Mouse (Mus musculus) kidney, postnatal 0 days (tissue): Measurements from ENCODE around the gene Arhgap6. TPM values are rescaled to one million over a fixed set of nuclear protein-coding genes. Genes with fewer than 3 reads are reported as not detected.

ENCODE experiments used
- ATAC-seq: fragments of 200-750 bp; cut with Nextera tagmentation; replicated peaks from 2 replicates; pipeline ENCODE4 v1.8.0; 2017; ENCODE audit warnings: low read depth, moderate number of reproducible peaks, moderate TSS enrichment, moderate library complexity; ENCODE audit not compliant: low FRiP score
- DNase-seq: peaks from one replicate; pipeline ENCODE4 v3.0.0-alpha.2; 2016; ENCODE audit warnings: low spot score
- H3K27ac ChIP-seq: fragments of 300-500 bp; sonication (generic); 2 replicates; pipeline ENCODE4 v1.5.1; 2014; ENCODE audit warnings: mild to moderate bottlenecking
- H3K27me3 ChIP-seq: fragments of 300-500 bp; sonication (generic); 2 replicates; pipeline ENCODE4 v1.6.1; 2014; ENCODE audit warnings: low read length, mixed read lengths; ENCODE audit not compliant: insufficient read depth
- H3K36me3 ChIP-seq: fragments of 300-500 bp; sonication (generic); 2 replicates; pipeline ENCODE4 v1.6.1; 2014; ENCODE audit warnings: low read length, mixed read lengths; ENCODE audit not compliant: insufficient read depth
- H3K4me1 ChIP-seq: fragments of 300-500 bp; sonication (generic); replicated peaks from 2 replicates; pipeline ENCODE4 v1.6.1; 2014; ENCODE audit warnings: antibody characterized with exemption, low read length, mixed read lengths; ENCODE audit not compliant: insufficient read depth
- H3K4me2 ChIP-seq: fragments of 300-500 bp; sonication (generic); 2 replicates; pipeline ENCODE4 v1.6.1; 2014; ENCODE audit warnings: mild to moderate bottlenecking, low read length, moderate library complexity, mixed read lengths
- H3K4me3 ChIP-seq: fragments of 300-500 bp; sonication (generic); replicated peaks from 2 replicates; pipeline ENCODE4 v1.5.1; 2014; ENCODE audit warnings: low read depth, low read length
- H3K9ac ChIP-seq: fragments of 300-500 bp; sonication (generic); 2 replicates; pipeline ENCODE4 v1.6.1; 2014; ENCODE audit warnings: low read depth, low read length
- H3K9me3 ChIP-seq: fragments of 300-500 bp; sonication (generic); replicated peaks from 2 replicates; pipeline ENCODE4 v1.6.1; 2016; ENCODE audit warnings: low read length, inconsistent platforms, mixed read lengths
- CTCF ChIP-seq: IDR thresholded peaks from 2 replicates; pipeline ENCODE4 v1.5.1; 2016; ENCODE audit warnings: antibody characterized with exemption, low read depth, mild to moderate bottlenecking, moderate library complexity
- WGBS: fragments of 180-500 bp; shearing (Covaris S2); extraction: QIAGEN DNeasy Blood & Tissue Kit; methylation state at CpG from one replicate; pipeline ENCODE4 v1.1.7; 2014; 5-methylcytosine and 5-hydroxymethylcytosine counted together
- polyA plus RNA-seq: library from polyadenylated mRNA; unstranded; fragments of >200 nt; fragmentation: Nextera tagmentation; extraction: Ambion mirVana; gene quantifications from 2 replicates; pipeline ENCODE4 v1.2.1, GENCODE M21; 2015

Gene Arhgap6
- polyA plus RNA-seq, 1 experiment from 2014 or later = 4.1 TPM

DNA sequence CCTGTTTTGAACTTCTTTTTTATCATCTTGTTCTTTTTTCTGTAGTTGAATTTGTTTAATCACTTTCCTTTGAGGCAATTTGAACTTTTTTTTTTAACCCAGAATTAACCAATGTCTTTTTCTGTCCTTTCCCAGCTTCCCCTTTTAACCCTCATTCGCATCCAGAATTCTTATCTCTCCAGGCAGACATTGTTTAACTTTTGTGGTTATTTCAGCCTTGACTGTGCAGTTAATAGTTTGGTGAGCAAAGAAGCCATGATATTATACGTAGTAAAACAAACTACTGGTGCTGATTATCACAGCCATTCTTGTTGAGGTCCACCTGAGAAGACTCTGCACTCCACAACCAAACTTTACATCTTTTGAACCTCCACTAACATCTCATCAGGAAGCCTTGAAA lies 299.7 kb downstream of the Arhgap6 start:
- H3K27ac ChIP-seq = no peak overlapping the region
- no peak overlapping the region for H3K9ac ChIP-seq
- no peak for TF ChIP-seq CTCF
- no peak overlapping the region for H3K4me3 ChIP-seq
- no peaks in the 10 kb centered on the region for H3K36me3 ChIP-seq
- DNase-seq (no peak), ATAC-seq (no peak)
- no peaks in the 10 kb centered on the region for H3K9me3 ChIP-seq
- H3K4me2 ChIP-seq = no peak overlapping the region
- 74% methylated on average over 2 of the region's 2 CpGs for WGBS
- no peaks in the 10 kb centered on the region for H3K4me1 ChIP-seq
- H3K27me3 ChIP-seq = no peaks in the 10 kb centered on the region

GRCm38 (mm10) chrX:169095584-169095983 lies 300.7 kb downstream of the Arhgap6 start:
- no peak overlapping the region for H3K27ac ChIP-seq
- no peaks in the 10 kb centered on the region for H3K4me1 ChIP-seq
- no peak overlapping the region for H3K4me3 ChIP-seq
- no peaks in the 10 kb centered on the region for H3K36me3 ChIP-seq
- H3K27me3 ChIP-seq = no peaks in the 10 kb centered on the region
- H3K9me3 ChIP-seq = no peaks in the 10 kb centered on the region
- H3K4me2 ChIP-seq = no peak overlapping the region
- DNase-seq (no peak), ATAC-seq (no peak)
- no peak overlapping the region for H3K9ac ChIP-seq
- no peak for TF ChIP-seq CTCF

DNA sequence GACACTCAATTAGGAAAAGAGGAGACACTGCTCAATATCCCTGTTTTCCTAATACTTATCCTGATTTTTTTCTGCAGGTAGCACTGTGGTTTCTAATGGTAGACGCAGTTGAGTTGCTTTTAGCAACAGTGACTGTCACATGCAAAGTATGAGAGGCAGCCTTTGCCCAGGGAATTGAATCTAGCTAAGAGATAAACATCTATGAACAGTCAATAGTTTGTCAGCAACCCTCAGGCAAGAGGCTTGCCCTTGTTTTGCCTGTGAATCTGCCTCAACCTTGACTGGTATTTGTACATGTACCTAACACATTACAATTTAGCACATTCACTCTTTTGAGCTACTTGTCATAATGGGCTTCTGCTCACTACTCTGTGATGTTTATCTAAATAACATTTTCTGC lies 307.8 kb downstream of the Arhgap6 start:
- no peaks in the 10 kb centered on the region for H3K27me3 ChIP-seq
- ATAC-seq (no peak), DNase-seq (no peak)
- no peak overlapping the region for H3K27ac ChIP-seq
- WGBS = 85% methylated on average over 1 of the region's 1 CpGs
- no peaks in the 10 kb centered on the region for H3K36me3 ChIP-seq
- H3K4me1 ChIP-seq = no peaks in the 10 kb centered on the region
- no peaks in the 10 kb centered on the region for H3K9me3 ChIP-seq
- no peak overlapping the region for H3K4me3 ChIP-seq
- H3K9ac ChIP-seq = no peak overlapping the region
- TF ChIP-seq CTCF = no peak
- no peak overlapping the region for H3K4me2 ChIP-seq

DNA sequence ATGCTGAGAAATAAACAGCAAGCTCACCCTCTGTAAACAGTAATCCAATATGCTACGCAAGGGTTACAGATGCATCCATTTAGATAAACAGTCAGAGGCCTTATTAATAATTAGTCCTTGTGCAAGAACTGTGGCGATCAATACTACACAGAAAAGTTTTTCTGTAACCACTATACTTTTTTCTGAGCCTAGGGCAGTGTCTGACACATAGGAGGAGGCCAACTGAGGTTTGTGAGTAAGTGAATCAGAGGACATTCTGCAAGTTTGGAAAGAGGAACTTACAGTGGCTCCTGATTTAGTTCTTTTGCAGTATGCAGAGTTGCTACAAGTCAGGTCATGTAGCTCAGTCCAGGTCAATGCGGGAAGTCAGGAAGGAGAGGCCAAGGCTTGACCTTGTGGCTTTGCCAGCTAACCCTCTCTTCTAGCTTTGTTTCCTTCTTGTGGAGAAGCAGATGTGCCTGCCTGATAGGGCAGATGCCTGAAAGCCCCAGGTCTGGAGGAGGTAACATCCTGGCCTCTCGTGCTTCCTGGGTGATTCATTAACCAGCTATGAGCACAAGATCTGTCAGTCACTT lies 311.2 kb downstream of the Arhgap6 start:
- Histone ChIP-seq H3K9ac (no peak overlapping the region), H3K4me2 (no peak overlapping the region), H3K27me3 (no peaks in the 10 kb centered on the region), H3K4me1 (no peaks in the 10 kb centered on the region), H3K27ac (no peak overlapping the region), H3K9me3 (no peaks in the 10 kb centered on the region), H3K4me3 (no peak overlapping the region), H3K36me3 (no peaks in the 10 kb centered on the region)
- 57% methylated on average over 4 of the region's 4 CpGs for WGBS
- no peak for TF ChIP-seq CTCF
- ATAC-seq (no peak; the same call in 1 of the 2 replicates), DNase-seq (no peak)

DNA sequence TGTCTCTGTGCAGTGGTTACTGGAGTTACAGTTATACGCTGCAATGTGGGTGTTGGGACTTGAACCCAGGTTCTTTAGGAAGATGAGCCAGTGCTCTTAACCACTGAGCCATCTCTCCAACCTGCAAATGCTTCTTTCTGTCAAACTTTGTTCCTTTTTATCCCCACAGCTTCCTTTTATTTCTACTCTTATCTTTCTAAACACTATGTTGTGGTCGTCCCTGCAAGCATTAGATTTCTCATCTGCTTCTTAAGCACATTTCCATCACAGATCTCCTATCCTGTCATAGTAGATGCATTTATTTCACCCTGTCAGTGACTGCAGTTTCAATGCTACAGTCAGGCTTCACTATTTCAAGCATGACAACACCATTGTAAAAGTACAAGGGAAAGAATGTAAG lies 312.5 kb downstream of the Arhgap6 start:
- ATAC-seq = no peak
- no peak for TF ChIP-seq CTCF
- Histone ChIP-seq H3K9me3 (no peaks in the 10 kb centered on the region), H3K4me3 (no peak overlapping the region), H3K27ac (no peak overlapping the region), H3K9ac (no peak overlapping the region), H3K4me1 (no peaks in the 10 kb centered on the region), H3K36me3 (no peaks in the 10 kb centered on the region), H3K4me2 (no peak overlapping the region), H3K27me3 (no peaks in the 10 kb centered on the region)
- no peak for DNase-seq
- WGBS = 82% methylated on average over 2 of the region's 2 CpGs

GRCm38 (mm10) chrX:169110031-169110430 lies 315.1 kb downstream of the Arhgap6 start:
- no peak overlapping the region for H3K4me3 ChIP-seq
- no peak overlapping the region for H3K9ac ChIP-seq
- H3K4me2 ChIP-seq = no peak overlapping the region
- WGBS = 85% methylated on average over 3 of the region's 3 CpGs
- ATAC-seq (no peak), DNase-seq (no peak)
- no peak for TF ChIP-seq CTCF
- H3K27ac ChIP-seq = no peak overlapping the region
- no peaks in the 10 kb centered on the region for H3K36me3 ChIP-seq
- H3K4me1 ChIP-seq = no peaks in the 10 kb centered on the region
- H3K9me3 ChIP-seq = no peaks in the 10 kb centered on the region
- no peaks in the 10 kb centered on the region for H3K27me3 ChIP-seq

DNA sequence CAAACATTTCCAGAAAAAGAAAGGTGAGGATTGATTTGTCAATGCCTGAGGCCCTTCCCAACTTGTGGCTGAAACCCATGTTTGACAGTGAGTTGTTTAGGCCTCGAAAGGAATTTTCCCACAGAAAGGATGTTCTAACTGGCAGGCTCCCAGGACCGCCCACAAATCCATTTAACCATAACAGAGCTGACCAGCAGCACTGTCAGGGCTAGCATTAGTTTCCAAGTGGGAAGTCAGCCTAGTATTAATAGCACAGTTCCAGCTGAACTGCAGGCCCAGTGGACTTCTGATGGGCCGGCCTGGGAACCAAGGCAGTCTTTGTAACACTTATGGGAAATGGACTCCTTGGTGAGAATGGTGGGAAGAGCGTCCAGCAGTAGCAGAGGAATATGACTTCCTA lies 317.8 kb downstream of the Arhgap6 start:
- no peak overlapping the region for H3K4me2 ChIP-seq
- no peak for ATAC-seq
- H3K9ac ChIP-seq = no peak overlapping the region
- H3K36me3 ChIP-seq = no peaks in the 10 kb centered on the region
- H3K4me1 ChIP-seq = no peaks in the 10 kb centered on the region
- no peak overlapping the region for H3K27ac ChIP-seq
- no peaks in the 10 kb centered on the region for H3K27me3 ChIP-seq
- WGBS = 63% methylated on average over 4 of the region's 4 CpGs
- no peak for TF ChIP-seq CTCF
- peak; percentile 18 for DNase-seq
- H3K9me3 ChIP-seq = no peaks in the 10 kb centered on the region
- H3K4me3 ChIP-seq = no peak overlapping the region
